Mouse (Mus musculus): ENCODE measurements around the gene Otud7a. TPM values are rescaled to one million over a fixed set of nuclear protein-coding genes. Genes with fewer than 3 reads are reported as not detected.

The Otud7a gene
- total and polyA plus RNA-seq, 2 experiments from 2014 or later = not detected

DNA sequence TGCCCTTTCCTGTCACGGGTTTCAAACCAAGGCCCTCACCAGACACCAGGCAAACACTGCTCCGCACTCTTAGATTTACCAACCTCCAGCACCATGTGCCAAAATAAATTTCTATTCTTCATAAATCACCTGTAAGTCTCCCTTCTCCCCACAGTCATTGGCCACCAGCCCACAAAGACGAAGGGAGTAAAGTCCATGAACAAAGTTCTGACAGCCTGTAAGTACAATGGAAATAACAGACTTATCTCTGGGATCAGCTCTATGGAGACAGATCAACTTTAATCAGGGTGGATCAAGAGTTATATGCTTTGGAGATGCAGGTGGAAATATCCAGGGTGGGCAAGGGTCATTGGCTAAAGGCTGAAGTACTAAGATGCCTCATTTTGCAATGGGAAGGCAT, 336.3 kb downstream of the Otud7a start:
- no peaks in the 10 kb centered on the region for H3K36me3 ChIP-seq (replicated peaks; ENCODE audit: control insufficient read depth, insufficient read depth, low read length)
- H3K27ac ChIP-seq (ENCODE audit: low read depth) = no peak overlapping the region
- H3K27me3 ChIP-seq (ENCODE audit: control insufficient read depth, insufficient read depth, low read length) = no peaks in the 10 kb centered on the region
- H3K9me3 ChIP-seq (replicated peaks; ENCODE audit: control insufficient read depth, low read length) = no peaks in the 10 kb centered on the region
- 81% methylated on average over 3 of the region's 3 CpGs for WGBS
- H3K4me3 ChIP-seq (ENCODE audit: low read depth, low read length) = no peak overlapping the region
- TF ChIP-seq EP300 (IDR thresholded peaks at IDR 0.05; ENCODE audit: low read depth) (no peak), CTCF (IDR thresholded peaks at IDR 0.05; ENCODE audit: low read depth) (no peak)
- H3K9ac ChIP-seq (replicated peaks; ENCODE audit: low read depth, low read length) = no peak overlapping the region
- no peaks in the 10 kb centered on the region for H3K4me1 ChIP-seq (ENCODE audit: control insufficient read depth, insufficient read depth)
- no peak for DNase-seq (ENCODE audit: low spot score)
- no peak overlapping the region for H3K4me2 ChIP-seq (ENCODE audit: low read depth, low read length)
- no peak for ATAC-seq (ENCODE audit: insufficient read depth, low read depth)

DNA sequence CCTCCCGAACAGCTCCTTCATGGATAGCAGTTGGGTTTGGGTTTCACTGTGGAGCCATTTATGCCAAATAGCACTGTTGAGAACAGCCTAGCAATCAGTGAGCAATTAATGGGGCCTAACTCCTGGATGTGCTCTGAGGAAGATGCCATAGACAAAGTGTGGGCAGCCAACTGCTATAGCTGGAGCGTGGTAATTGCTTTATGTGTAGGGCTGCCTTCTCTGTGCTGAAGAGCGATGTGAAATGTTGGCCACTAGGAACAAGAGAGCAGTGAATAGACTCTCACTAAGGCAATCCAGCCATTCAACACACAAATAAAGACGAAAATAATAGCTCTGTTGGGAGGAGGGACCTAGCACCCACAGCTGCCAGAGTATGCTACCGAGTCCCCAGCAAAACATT, 345.2 kb downstream of the Otud7a start:
- 82% methylated on average over 5 of the region's 5 CpGs for WGBS

GRCm38 (mm10) chr7:63796001-63796632, 351.6 kb downstream of the Otud7a start:
- H3K27ac ChIP-seq (ENCODE audit: low read depth) = no peak overlapping the region
- H3K9me3 ChIP-seq (replicated peaks; ENCODE audit: control insufficient read depth, low read length) = no peaks in the 10 kb centered on the region
- H3K4me1 ChIP-seq (ENCODE audit: control insufficient read depth, insufficient read depth) = no peaks in the 10 kb centered on the region
- WGBS = 33% methylated on average over 8 of the region's 8 CpGs
- ATAC-seq (ENCODE audit: insufficient read depth, low read depth) = no peak
- no peak overlapping the region for H3K9ac ChIP-seq (replicated peaks; ENCODE audit: low read depth, low read length)
- H3K36me3 ChIP-seq (replicated peaks; ENCODE audit: control insufficient read depth, insufficient read depth, low read length) = no peaks in the 10 kb centered on the region
- H3K27me3 ChIP-seq (ENCODE audit: control insufficient read depth, insufficient read depth, low read length) = no peaks in the 10 kb centered on the region
- H3K4me2 ChIP-seq (ENCODE audit: low read depth, low read length) = no peak overlapping the region
- H3K4me3 ChIP-seq (ENCODE audit: low read depth, low read length) = no peak overlapping the region
- DNase-seq (ENCODE audit: low spot score) = no peak
- TF ChIP-seq CTCF (IDR thresholded peaks at IDR 0.05; ENCODE audit: low read depth) (no peak), EP300 (IDR thresholded peaks at IDR 0.05; ENCODE audit: low read depth) (no peak)

More for the DNA sequence above, 345.2 kb downstream of the Otud7a start:
- no peak overlapping the region for H3K4me3 ChIP-seq (ENCODE audit: low read depth, low read length)
- H3K27me3 ChIP-seq (ENCODE audit: control insufficient read depth, insufficient read depth, low read length) = no peaks in the 10 kb centered on the region
- DNase-seq (ENCODE audit: low spot score) (no peak), ATAC-seq (ENCODE audit: insufficient read depth, low read depth) (no peak)
- no peaks in the 10 kb centered on the region for H3K36me3 ChIP-seq (replicated peaks; ENCODE audit: control insufficient read depth, insufficient read depth, low read length)
- H3K9me3 ChIP-seq (replicated peaks; ENCODE audit: control insufficient read depth, low read length) = no peaks in the 10 kb centered on the region
- H3K4me1 ChIP-seq (ENCODE audit: control insufficient read depth, insufficient read depth) = no peaks in the 10 kb centered on the region
- no peak for TF ChIP-seq EP300 (IDR thresholded peaks at IDR 0.05; ENCODE audit: low read depth)
- H3K27ac ChIP-seq (ENCODE audit: low read depth) = no peak overlapping the region
- no peak overlapping the region for H3K9ac ChIP-seq (replicated peaks; ENCODE audit: low read depth, low read length)
- H3K4me2 ChIP-seq (ENCODE audit: low read depth, low read length) = no peak overlapping the region

DNA sequence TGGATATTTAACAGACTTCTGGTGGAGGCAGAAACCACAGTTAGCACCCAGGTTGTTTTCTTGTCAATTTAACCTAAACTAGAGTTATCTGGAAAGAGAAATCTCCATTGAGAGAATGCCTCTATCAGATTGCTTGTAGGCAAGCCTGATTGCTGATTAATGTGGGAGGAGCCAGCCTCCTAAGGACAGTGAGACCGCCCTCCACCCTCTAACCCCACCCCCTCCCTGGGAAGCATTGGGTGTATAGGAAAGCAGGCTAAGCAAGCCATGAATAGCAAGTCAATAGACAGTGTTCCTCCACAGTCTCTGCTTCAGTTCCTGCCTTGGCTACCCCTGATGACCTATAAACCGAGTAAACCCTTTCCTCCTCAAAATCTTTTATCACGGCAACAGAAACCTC, 353.9 kb downstream of the Otud7a start:
- Histone ChIP-seq H3K4me2 (ENCODE audit: low read depth, low read length) (no peak overlapping the region), H3K27ac (ENCODE audit: low read depth) (no peak overlapping the region), H3K27me3 (ENCODE audit: control insufficient read depth, insufficient read depth, low read length) (no peaks in the 10 kb centered on the region), H3K4me1 (ENCODE audit: control insufficient read depth, insufficient read depth) (no peaks in the 10 kb centered on the region), H3K9ac (replicated peaks; ENCODE audit: low read depth, low read length) (no peak overlapping the region), H3K4me3 (ENCODE audit: low read depth, low read length) (no peak overlapping the region), H3K9me3 (replicated peaks; ENCODE audit: control insufficient read depth, low read length) (no peaks in the 10 kb centered on the region), H3K36me3 (replicated peaks; ENCODE audit: control insufficient read depth, insufficient read depth, low read length) (no peaks in the 10 kb centered on the region)
- no peak for TF ChIP-seq EP300 (IDR thresholded peaks at IDR 0.05; ENCODE audit: low read depth)
- no peak for TF ChIP-seq CTCF (IDR thresholded peaks at IDR 0.05; ENCODE audit: low read depth)
- no peak for ATAC-seq (ENCODE audit: insufficient read depth, low read depth)
- DNase-seq (ENCODE audit: low spot score) = no peak
- WGBS = 86% methylated on average over 3 of the region's 3 CpGs

DNA sequence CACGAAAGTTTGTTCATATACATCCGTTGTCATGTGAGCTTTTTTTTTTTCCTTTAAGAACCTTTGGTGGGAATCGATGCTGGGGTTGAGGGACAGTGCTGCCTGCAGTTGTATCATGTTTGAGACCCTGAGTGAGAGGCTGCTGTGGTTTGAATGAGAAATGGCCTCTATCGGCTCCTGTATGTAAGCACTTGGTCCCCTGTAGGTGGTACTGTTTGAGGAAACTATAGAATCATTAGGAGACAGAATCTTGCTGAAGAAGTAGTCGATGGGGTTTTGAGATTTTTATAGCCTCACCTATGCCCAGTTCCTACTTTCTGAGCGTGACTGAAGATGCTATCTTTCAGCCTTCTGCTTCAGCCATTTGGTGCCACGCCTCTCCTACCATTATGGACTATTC, 354.8 kb downstream of the Otud7a start:
- H3K4me2 ChIP-seq (ENCODE audit: low read depth, low read length) = no peak overlapping the region
- no peak for ATAC-seq (ENCODE audit: insufficient read depth, low read depth)
- H3K36me3 ChIP-seq (replicated peaks; ENCODE audit: control insufficient read depth, insufficient read depth, low read length) = no peaks in the 10 kb centered on the region
- no peaks in the 10 kb centered on the region for H3K9me3 ChIP-seq (replicated peaks; ENCODE audit: control insufficient read depth, low read length)
- H3K9ac ChIP-seq (replicated peaks; ENCODE audit: low read depth, low read length) = no peak overlapping the region
- H3K4me3 ChIP-seq (ENCODE audit: low read depth, low read length) = no peak overlapping the region
- WGBS = 81% methylated on average over 7 of the region's 7 CpGs
- TF ChIP-seq CTCF (IDR thresholded peaks at IDR 0.05; ENCODE audit: low read depth) = no peak
- TF ChIP-seq EP300 (IDR thresholded peaks at IDR 0.05; ENCODE audit: low read depth) = no peak
- DNase-seq (ENCODE audit: low spot score) = no peak
- no peak overlapping the region for H3K27ac ChIP-seq (ENCODE audit: low read depth)
- no peaks in the 10 kb centered on the region for H3K27me3 ChIP-seq (ENCODE audit: control insufficient read depth, insufficient read depth, low read length)
- H3K4me1 ChIP-seq (ENCODE audit: control insufficient read depth, insufficient read depth) = no peaks in the 10 kb centered on the region

- Histone ChIP-seq H3K36me3 (replicated peaks; ENCODE audit: control insufficient read depth, insufficient read depth, low read length) (no peaks in the 10 kb centered on the region), H3K9ac (replicated peaks; ENCODE audit: low read depth, low read length) (no peak overlapping the region), H3K4me2 (ENCODE audit: low read depth, low read length) (no peak overlapping the region), H3K27me3 (ENCODE audit: control insufficient read depth, insufficient read depth, low read length) (no peaks in the 10 kb centered on the region), H3K27ac (ENCODE audit: low read depth) (no peak overlapping the region), H3K4me1 (ENCODE audit: control insufficient read depth, insufficient read depth) (no peaks in the 10 kb centered on the region), H3K4me3 (ENCODE audit: low read depth, low read length) (no peak overlapping the region), H3K9me3 (replicated peaks; ENCODE audit: control insufficient read depth, low read length) (no peaks in the 10 kb centered on the region)
- DNase-seq (ENCODE audit: low spot score) = no peak
- no peak for ATAC-seq (ENCODE audit: insufficient read depth, low read depth)
- 81% methylated on average over 21 of the region's 21 CpGs for WGBS
- TF ChIP-seq CTCF (IDR thresholded peaks at IDR 0.05; ENCODE audit: low read depth) = no peak
- TF ChIP-seq EP300 (IDR thresholded peaks at IDR 0.05; ENCODE audit: low read depth) = no peak
Observed at GRCm38 (mm10) chr7:63802751-63803150, 358.2 kb downstream of the Otud7a start.

Other genes with a start within 250 kb of the Otud7a start
- gene Chrna7, start 232.2 kb upstream of the Otud7a start, total RNA-seq (2014; rRNA removed; ENCODE audit: low replicate concordance) = not detected in 2 replicates
- gene Chrna7, start 232.2 kb upstream of the Otud7a start, polyA plus RNA-seq (2015; fragmentation: Nextera tagmentation; extraction: Ambion mirVana) = not detected in 2 replicates